Mouse (Mus musculus) forebrain, embryonic 10.5 days (tissue): ENCODE measurements at regions not wholly inside any gene's neighbourhood (a gene's known extent, or its start where the extent isn't known, plus 50 kb on each side); places are given as distances from the start of the nearest gene placed in this dataset.
A peak's percentile ranks its signal among the peaks of the same experiment; 100 is the strongest.

Source experiments
- DNase-seq: peaks from one replicate; pipeline ENCODE4 v3.0.0-alpha.2; 2017; ENCODE audit warnings: low spot score; ENCODE audit errors: extremely low spot score
- H3K27ac ChIP-seq: fragments of 300-500 bp; sonication (generic); 2 replicates; pipeline ENCODE4 v1.5.1; 2016; ENCODE audit warnings: mild to moderate bottlenecking
- H3K27me3 ChIP-seq: fragments of 300-500 bp; sonication (generic); 2 replicates; pipeline ENCODE4 v1.6.1; 2016; ENCODE audit warnings: mild to moderate bottlenecking; ENCODE audit not compliant: poor library complexity, severe bottlenecking
- H3K36me3 ChIP-seq: fragments of 300-500 bp; sonication (generic); replicated peaks from 2 replicates; pipeline ENCODE4 v1.6.1; 2016; ENCODE audit warnings: mild to moderate bottlenecking, moderate library complexity
- H3K4me1 ChIP-seq: fragments of 300-500 bp; sonication (generic); 2 replicates; pipeline ENCODE4 v1.6.1; 2016
- H3K4me3 ChIP-seq: fragments of 300-500 bp; sonication (generic); 2 replicates; pipeline ENCODE4 v1.5.1; 2016; ENCODE audit warnings: mild to moderate bottlenecking, moderate library complexity
- H3K9me3 ChIP-seq: fragments of 300-500 bp; sonication (generic); 2 replicates; pipeline ENCODE4 v1.6.1; 2016; ENCODE audit warnings: mild to moderate bottlenecking, moderate library complexity
- WGBS: fragments of 180-500 bp; shearing (Covaris S2); methylation state at CpG from one replicate; pipeline ENCODE4 v1.1.7; 2016; 5-methylcytosine and 5-hydroxymethylcytosine counted together

GRCm38 (mm10) chr9:84319338-84319737 is 394.4 kb downstream of the Bckdhb start:
- DNase-seq, result no peak
- WGBS, result 70% methylated on average over 2 of the region's 2 CpGs
- H3K4me1 ChIP-seq, result peaks cover 16% of the 10 kb centered on the region

GRCm38 (mm10) chr9:84323145-84323544 is 398.2 kb downstream of the Bckdhb start:
- 73% methylated on average over 2 of the region's 2 CpGs for WGBS
- no peaks in the 10 kb centered on the region for H3K27me3 ChIP-seq
- no peak for DNase-seq
- no peak overlapping the region for H3K4me3 ChIP-seq
- no peaks in the 10 kb centered on the region for H3K9me3 ChIP-seq
- no peak overlapping the region for H3K27ac ChIP-seq
- H3K36me3 ChIP-seq, result no peaks in the 10 kb centered on the region
- peaks cover 16% of the 10 kb centered on the region for H3K4me1 ChIP-seq

More at GRCm38 (mm10) chr9:84319338-84319737, 394.4 kb downstream of the Bckdhb start:
- Histone ChIP-seq H3K4me3 (no peak overlapping the region), H3K36me3 (no peaks in the 10 kb centered on the region), H3K27ac (no peak overlapping the region), H3K9me3 (no peaks in the 10 kb centered on the region), H3K27me3 (no peaks in the 10 kb centered on the region)

- no peaks in the 10 kb centered on the region for H3K36me3 ChIP-seq
- 81% methylated on average over 4 of the region's 4 CpGs for WGBS
- H3K9me3 ChIP-seq, result no peaks in the 10 kb centered on the region
- H3K27ac ChIP-seq, result no peak overlapping the region
- no peak for DNase-seq
- H3K4me1 ChIP-seq, result no peaks in the 10 kb centered on the region
- H3K27me3 ChIP-seq, result no peaks in the 10 kb centered on the region
- no peak overlapping the region for H3K4me3 ChIP-seq
These were observed 406.2 kb downstream of the Bckdhb start for GRCm38 (mm10) chr9:84331083-84331602.

- DNase-seq, result peak; percentile 75
These were observed 418.6 kb downstream of the Bckdhb start for GRCm38 (mm10) chr9:84343435-84344095.

GRCm38 (mm10) chr9:84350223-84350622 is 425.3 kb downstream of the Bckdhb start:
- H3K27ac ChIP-seq, result no peak overlapping the region
- no peak overlapping the region for H3K4me3 ChIP-seq
- no peaks in the 10 kb centered on the region for H3K9me3 ChIP-seq
- H3K36me3 ChIP-seq, result no peaks in the 10 kb centered on the region
- H3K27me3 ChIP-seq, result peaks cover 14% of the 10 kb centered on the region; the same call in 1 of the 2 replicates
- no peaks in the 10 kb centered on the region; the same call in 1 of the 2 replicates for H3K4me1 ChIP-seq
- 16% methylated on average over 2 of the region's 2 CpGs for WGBS
- no peak for DNase-seq

More at GRCm38 (mm10) chr9:84343435-84344095, 418.6 kb downstream of the Bckdhb start:
- Histone ChIP-seq H3K4me3 (no peak overlapping the region), H3K27ac (no peak overlapping the region), H3K36me3 (no peaks in the 10 kb centered on the region), H3K4me1 (no peaks in the 10 kb centered on the region; the same call in 1 of the 2 replicates), H3K9me3 (no peaks in the 10 kb centered on the region), H3K27me3 (0 out of 2 replicates have a peak, but pooled peaks cover 10% of the 10 kb centered on the region)
- 29% methylated on average over 7 of the region's 7 CpGs for WGBS

- Histone ChIP-seq H3K4me1 (no peaks in the 10 kb centered on the region; the same call in 1 of the 2 replicates), H3K27me3 (peaks cover 3% of the 10 kb centered on the region; the same call in 1 of the 2 replicates), H3K36me3 (no peaks in the 10 kb centered on the region), H3K9me3 (no peaks in the 10 kb centered on the region), H3K4me3 (no peak overlapping the region), H3K27ac (no peak overlapping the region)
- no peak for DNase-seq
- WGBS, result 86% methylated on average over 2 of the region's 2 CpGs
These were observed 429.5 kb downstream of the Bckdhb start for GRCm38 (mm10) chr9:84354409-84354808.

GRCm38 (mm10) chr9:84356167-84356566 is 431.2 kb downstream of the Bckdhb start:
- Histone ChIP-seq H3K4me1 (peaks cover 10% of the 10 kb centered on the region; the same call in 1 of the 2 replicates), H3K27ac (no peak overlapping the region), H3K27me3 (no peaks in the 10 kb centered on the region; the same call in 1 of the 2 replicates), H3K36me3 (no peaks in the 10 kb centered on the region), H3K4me3 (no peak overlapping the region), H3K9me3 (no peaks in the 10 kb centered on the region)
- WGBS, result 98% methylated on average over 2 of the region's 2 CpGs
- no peak for DNase-seq

GRCm38 (mm10) chr9:84359879-84360278 is 434.9 kb downstream of the Bckdhb start:
- H3K27me3 ChIP-seq, result no peaks in the 10 kb centered on the region
- DNase-seq, result no peak
- no peak overlapping the region for H3K4me3 ChIP-seq
- no peaks in the 10 kb centered on the region for H3K9me3 ChIP-seq
- H3K36me3 ChIP-seq, result no peaks in the 10 kb centered on the region
- H3K27ac ChIP-seq, result no peak overlapping the region
- WGBS, result 59% methylated on average over 3 of the region's 3 CpGs
- peaks cover 10% of the 10 kb centered on the region; the same call in 1 of the 2 replicates for H3K4me1 ChIP-seq

GRCm38 (mm10) chr9:84360484-84360883 is 435.5 kb downstream of the Bckdhb start:
- Histone ChIP-seq H3K4me1 (peaks cover 10% of the 10 kb centered on the region; the same call in 1 of the 2 replicates), H3K27me3 (no peaks in the 10 kb centered on the region), H3K27ac (no peak overlapping the region), H3K9me3 (no peaks in the 10 kb centered on the region), H3K36me3 (no peaks in the 10 kb centered on the region), H3K4me3 (no peak overlapping the region)
- DNase-seq, result no peak
- WGBS, result 72% methylated on average over 4 of the region's 4 CpGs

GRCm38 (mm10) chr9:84363478-84363877 is 438.5 kb downstream of the Bckdhb start:
- H3K27me3 ChIP-seq, result no peaks in the 10 kb centered on the region
- WGBS, result 95% methylated on average over 5 of the region's 5 CpGs
- peaks cover 10% of the 10 kb centered on the region; the same call in 1 of the 2 replicates for H3K4me1 ChIP-seq
- no peak for DNase-seq
- no peaks in the 10 kb centered on the region for H3K9me3 ChIP-seq
- no peak overlapping the region for H3K27ac ChIP-seq
- H3K4me3 ChIP-seq, result no peak overlapping the region
- H3K36me3 ChIP-seq, result no peaks in the 10 kb centered on the region

GRCm38 (mm10) chr9:84369200-84369599 is 444.3 kb downstream of the Bckdhb start:
- H3K9me3 ChIP-seq, result peaks cover under 1% of the 10 kb centered on the region; the same call in 1 of the 2 replicates
- 58% methylated on average over 1 of the region's 1 CpGs for WGBS
- no peak for DNase-seq
- no peaks in the 10 kb centered on the region for H3K4me1 ChIP-seq
- H3K4me3 ChIP-seq, result no peak overlapping the region
- H3K36me3 ChIP-seq, result no peaks in the 10 kb centered on the region
- H3K27me3 ChIP-seq, result no peaks in the 10 kb centered on the region
- no peak overlapping the region for H3K27ac ChIP-seq

GRCm38 (mm10) chr9:84370260-84370659 is 445.3 kb downstream of the Bckdhb start:
- no peaks in the 10 kb centered on the region for H3K27me3 ChIP-seq
- H3K4me1 ChIP-seq, result no peaks in the 10 kb centered on the region
- H3K36me3 ChIP-seq, result no peaks in the 10 kb centered on the region
- no peak for DNase-seq
- no peak overlapping the region for H3K4me3 ChIP-seq
- 86% methylated on average over 4 of the region's 4 CpGs for WGBS
- no peak overlapping the region for H3K27ac ChIP-seq
- H3K9me3 ChIP-seq, result peaks cover 5% of the 10 kb centered on the region; the same call in 1 of the 2 replicates

GRCm38 (mm10) chr9:84375746-84376145 is 450.8 kb downstream of the Bckdhb start:
- Histone ChIP-seq H3K9me3 (peaks cover 5% of the 10 kb centered on the region; the same call in 1 of the 2 replicates), H3K27ac (no peak overlapping the region), H3K27me3 (no peaks in the 10 kb centered on the region), H3K4me3 (no peak overlapping the region), H3K4me1 (no peaks in the 10 kb centered on the region), H3K36me3 (no peaks in the 10 kb centered on the region)
- DNase-seq, result no peak
- 50% methylated on average over 2 of the region's 2 CpGs for WGBS
